Mouse (Mus musculus) naive thymus-derived CD4-positive, alpha-beta T cell, adult 2 months (primary cell): ENCODE data around the gene Pgam5.

Experiments
- DNase-seq: peaks from one replicate; pipeline ENCODE4 v3.0.0-alpha.2; 2011; ENCODE audit warnings: low read depth

Pgam5 gene

DNA sequence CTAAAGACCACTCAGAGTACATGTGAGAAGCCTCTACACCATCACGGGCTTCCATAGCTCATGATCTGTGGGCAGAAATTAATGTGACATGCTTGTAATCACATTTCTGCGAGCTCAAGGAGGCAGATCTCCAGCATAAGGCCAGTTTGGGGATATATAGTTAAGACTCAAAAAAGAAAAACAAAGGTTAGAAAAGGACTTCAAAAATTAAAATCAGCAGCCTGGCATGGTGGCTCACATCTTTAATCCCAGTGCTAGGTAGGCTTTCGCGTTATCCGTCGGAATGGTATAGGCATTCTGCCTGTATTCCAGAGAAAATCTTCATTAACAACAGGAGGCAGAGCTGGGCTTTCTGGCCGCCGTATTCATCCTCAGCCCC is 39.3 kb downstream of the Pgam5 start:
- no peak for DNase-seq

DNA sequence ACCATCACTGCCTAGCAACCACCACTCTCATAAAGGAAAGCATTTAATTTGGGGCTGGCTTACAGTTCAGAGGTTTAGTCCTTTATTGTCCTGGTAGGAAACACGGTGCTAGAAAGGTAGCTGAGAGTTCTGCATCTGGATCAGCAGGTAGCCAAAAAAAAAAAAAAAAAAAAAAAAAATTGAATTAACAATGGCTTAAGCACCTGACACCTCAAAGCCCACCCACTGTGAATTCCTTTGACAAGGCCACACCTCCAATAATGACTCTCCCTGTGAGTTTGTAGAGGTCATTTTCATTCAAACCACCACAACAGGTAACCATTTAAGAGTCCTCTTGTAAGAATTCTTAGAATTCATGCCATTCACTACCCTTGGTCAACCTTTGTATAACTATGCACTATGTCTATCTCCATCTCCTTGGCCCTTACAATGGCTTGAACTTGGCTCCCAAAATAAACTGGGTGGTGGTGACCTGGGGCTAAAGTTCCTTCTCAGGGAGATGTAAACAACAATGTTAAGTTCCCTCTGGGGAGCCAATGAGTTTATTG is 42.3 kb downstream of the Pgam5 start:
- DNase-seq = no peak

GRCm38 (mm10) chr5:110225056-110225455 is 44.7 kb downstream of the Pgam5 start:
- DNase-seq = no peak

- no peak for DNase-seq
These were observed 47.0 kb downstream of the Pgam5 start for GRCm38 (mm10) chr5:110222757-110223156.

DNA sequence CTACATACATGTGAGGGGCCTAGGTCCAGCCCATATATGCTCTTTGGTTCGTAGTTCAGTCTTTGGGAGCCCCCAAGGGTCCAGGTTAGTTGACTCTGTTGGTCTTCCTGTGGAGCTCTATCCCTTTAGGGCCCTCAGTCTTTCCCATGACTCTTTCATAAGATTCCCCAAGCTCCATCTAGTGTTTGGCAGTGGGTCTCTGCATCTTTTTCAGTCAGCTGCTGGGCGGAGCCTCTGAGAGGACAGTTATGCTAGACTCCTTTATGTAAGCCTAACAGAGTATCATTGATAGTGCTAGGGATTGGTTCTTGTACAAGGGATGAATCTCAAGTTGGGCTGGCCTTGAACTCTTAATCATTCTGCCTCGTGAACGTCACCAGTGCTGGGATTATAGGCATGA is 49.4 kb downstream of the Pgam5 start:
- DNase-seq = no peak

DNA sequence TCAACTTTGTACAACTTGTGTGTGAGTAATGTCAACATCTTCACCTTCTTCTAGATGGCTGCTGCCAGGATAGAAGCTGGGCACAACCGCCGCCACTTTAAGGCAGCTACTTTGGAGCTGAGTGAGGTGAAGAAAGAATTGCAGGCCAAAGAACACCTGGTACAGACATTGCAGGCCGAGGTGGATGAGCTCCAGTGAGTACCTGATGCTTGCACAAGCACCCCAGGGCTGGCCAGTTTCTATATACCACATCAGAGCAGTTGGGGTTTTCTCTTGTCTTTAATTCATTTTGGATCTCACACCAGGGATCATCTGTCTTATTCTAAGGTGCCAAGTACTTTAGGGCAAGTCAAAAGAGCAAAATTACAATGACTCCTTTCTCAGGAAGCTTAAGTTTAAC is 52.9 kb downstream of the Pgam5 start:
- no peak for DNase-seq

DNA sequence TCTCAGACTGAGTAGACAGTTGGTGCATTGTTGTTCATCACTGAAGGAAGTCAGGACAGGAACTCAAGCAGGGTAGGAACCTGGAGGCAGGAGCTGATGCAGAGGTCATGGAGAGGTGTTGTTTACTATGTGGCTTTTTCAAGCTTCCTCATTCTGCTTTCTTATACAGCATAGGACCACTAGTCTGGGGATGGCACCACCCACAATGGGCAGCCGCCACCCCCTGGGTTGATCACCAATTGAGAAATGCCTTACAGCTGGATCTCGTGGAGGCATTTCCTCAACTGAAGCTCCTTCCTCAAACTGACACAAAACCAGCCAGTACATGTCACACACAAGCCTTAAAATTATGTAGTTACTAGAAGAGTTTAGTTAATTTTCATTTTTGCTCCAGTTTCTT is 58.4 kb downstream of the Pgam5 start:
- no peak for DNase-seq
